8 mouse cellular contexts compared by ENCODE assay signal in genomic region chr5:119400223-119400935, GRCm38 (mm10).
DNase-seq lines count a peak whose midpoint lies in the region; ATAC-seq and TF ChIP-seq lines count a peak whose summit lies in the region.

No protein-coding gene starts in this region.

- TF ChIP-seq CTCF in kidney, adult 2 months (conservative IDR thresholded peaks at IDR 0.05; ENCODE audit: insufficient read depth, insufficient read length, low read depth, low read length), result no peak
- TF ChIP-seq CTCF in stomach, postnatal 0 days (IDR thresholded peaks at IDR 0.05; ENCODE audit: low read depth), result 0 out of 2 replicates have a peak, but pooled peaks have one; percentile 10

- no peaks in the 10 kb centered on the region for H3K27me3 ChIP-seq in kidney, adult 2 months (replicated peaks; ENCODE audit: control insufficient read depth, insufficient read depth, low read length)
- no peaks in the 10 kb centered on the region for H3K27me3 ChIP-seq in heart, embryonic 12.5 days (replicated peaks)
- H3K27me3 ChIP-seq in limb, embryonic 11.5 days (ENCODE audit: control insufficient read depth, insufficient read depth, low read length), result no peaks in the 10 kb centered on the region
- H3K27me3 ChIP-seq in stomach, postnatal 0 days (ENCODE audit: control insufficient read depth, insufficient read depth, low read length), result no peaks in the 10 kb centered on the region

- no peak for TF ChIP-seq POLR2A in kidney, adult 2 months (IDR thresholded peaks at IDR 0.05; ENCODE audit: low read depth, low read length)

- H3K4me2 ChIP-seq in heart, embryonic 12.5 days, result no peak overlapping the region
- H3K4me2 ChIP-seq in limb, embryonic 11.5 days (ENCODE audit: low read depth, severe bottlenecking), result peak overlapping the region; percentile 20; the same call in 1 of the 2 replicates
- H3K4me2 ChIP-seq in stomach, postnatal 0 days (replicated peaks; ENCODE audit: low read depth), result no peak overlapping the region

- no peak overlapping the region for H3K4me3 ChIP-seq in kidney, adult 2 months (ENCODE audit: insufficient read depth, low read depth, low read length)
- H3K4me3 ChIP-seq in heart, embryonic 12.5 days, result no peak overlapping the region
- H3K4me3 ChIP-seq in limb, embryonic 11.5 days (ENCODE audit: low read depth, low read length), result no peak overlapping the region
- no peak overlapping the region for H3K4me3 ChIP-seq in stomach, postnatal 0 days (ENCODE audit: low read depth, low read length)

- no peak for TF ChIP-seq EP300 in stomach, postnatal 0 days (optimal IDR thresholded peaks at IDR 0.05)

- peaks cover 5% of the 10 kb centered on the region; the same call in 1 of the 2 replicates for H3K9me3 ChIP-seq in heart, embryonic 12.5 days (replicated peaks)
- H3K9me3 ChIP-seq in limb, embryonic 11.5 days (ENCODE audit: control insufficient read depth, low read length), result no peaks in the 10 kb centered on the region
- no peaks in the 10 kb centered on the region for H3K9me3 ChIP-seq in stomach, postnatal 0 days (ENCODE audit: control insufficient read depth, low read length)

- no peak overlapping the region for H3K27ac ChIP-seq in kidney, adult 2 months (ENCODE audit: insufficient read depth, low read depth, low read length)
- peak overlapping the region; percentile 64 for H3K27ac ChIP-seq in heart, embryonic 12.5 days (ENCODE audit: poor library complexity, severe bottlenecking)
- H3K27ac ChIP-seq in limb, embryonic 11.5 days (replicated peaks; ENCODE audit: low read depth, low read length), result no peak overlapping the region
- peak overlapping the region; percentile 40; the same call in 1 of the 2 replicates for H3K27ac ChIP-seq in stomach, postnatal 0 days (replicated peaks)

- 31% methylated on average over 6 of the region's 6 CpGs for WGBS in kidney, adult 2 months
- 17% methylated on average over 6 of the region's 6 CpGs for WGBS in heart, embryonic 12.5 days
- 10% methylated on average over 6 of the region's 6 CpGs for WGBS in limb, embryonic 11.5 days
- WGBS in stomach, postnatal 0 days, result 16% methylated on average over 6 of the region's 6 CpGs

- no peaks in the 10 kb centered on the region for H3K36me3 ChIP-seq in kidney, adult 2 months (ENCODE audit: control insufficient read depth, insufficient read depth, low read length)
- H3K36me3 ChIP-seq in heart, embryonic 12.5 days, result no peaks in the 10 kb centered on the region
- no peaks in the 10 kb centered on the region for H3K36me3 ChIP-seq in limb, embryonic 11.5 days (ENCODE audit: control insufficient read depth, insufficient read depth, low read length)
- no peaks in the 10 kb centered on the region for H3K36me3 ChIP-seq in stomach, postnatal 0 days (ENCODE audit: control insufficient read depth, insufficient read depth, low read length)

- ATAC-seq in heart, embryonic 12.5 days (ENCODE audit: insufficient number of reproducible peaks, low FRiP score), result peak; percentile 55; the same call in 1 of the 2 replicates
- 0 out of 2 replicates have a peak, but pooled peaks have one; percentile 26 for ATAC-seq in limb, embryonic 11.5 days (ENCODE audit: insufficient number of reproducible peaks, low FRiP score, low TSS enrichment, low read depth)
- peak; percentile 35; the same call in 1 of the 2 replicates for ATAC-seq in stomach, postnatal 0 days (ENCODE audit: low FRiP score, low TSS enrichment)
- no peak for ATAC-seq in inflammation-experienced regulatory T-cells, adult 6 months

- DNase-seq in kidney, adult 2 months, result peak; percentile 17
- DNase-seq in kidney, adult 18-20 months, result no peak
- DNase-seq in limb, embryonic 11.5 days (ENCODE audit: low spot score), result peak; percentile 57
- DNase-seq in stomach, postnatal 0 days (ENCODE audit: low spot score), result peak; percentile 27
- DNase-seq in urinary bladder, postnatal 10 days (ENCODE audit: low spot score), result no peak
- no peak for DNase-seq in left cerebral cortex, adult 11 months (ENCODE audit: low spot score)

- H3K9ac ChIP-seq in heart, embryonic 12.5 days, result no peak overlapping the region; the same call in 1 of the 2 replicates
- no peak overlapping the region for H3K9ac ChIP-seq in limb, embryonic 11.5 days (ENCODE audit: low read length)
- no peak overlapping the region for H3K9ac ChIP-seq in stomach, postnatal 0 days (ENCODE audit: low read length)

- H3K4me1 ChIP-seq in kidney, adult 2 months (ENCODE audit: control insufficient read depth, insufficient read depth, low read length), result no peaks in the 10 kb centered on the region
- peaks cover 19% of the 10 kb centered on the region for H3K4me1 ChIP-seq in heart, embryonic 12.5 days (replicated peaks)
- 0 out of 2 replicates have a peak, but pooled peaks cover 5% of the 10 kb centered on the region for H3K4me1 ChIP-seq in limb, embryonic 11.5 days (ENCODE audit: control insufficient read depth, insufficient read depth, low read length)
- no peaks in the 10 kb centered on the region for H3K4me1 ChIP-seq in stomach, postnatal 0 days (replicated peaks; ENCODE audit: control insufficient read depth, insufficient read depth)

Comparison
In these comparisons a context has a peak if more than half of its experiments do, and no peak if none do; other contexts are left out.
1. DNase-seq: peak in kidney, adult 2 months (single experiment), limb, embryonic 11.5 days (single experiment) and stomach, postnatal 0 days (single experiment); none in kidney, adult 18-20 months (single experiment), urinary bladder, postnatal 10 days (single experiment) and left cerebral cortex, adult 11 months (single experiment).
2. H3K27ac ChIP-seq: peak in heart, embryonic 12.5 days (single experiment) and stomach, postnatal 0 days (single experiment); none in kidney, adult 2 months (single experiment) and limb, embryonic 11.5 days (single experiment).